Mouse (Mus musculus): ENCODE data around the gene Cep112.

- no peak for TF ChIP-seq USF1 (IDR thresholded peaks at IDR 0.05; ENCODE audit: low read depth)
- no peak for TF ChIP-seq MYOG (IDR thresholded peaks at IDR 0.05; ENCODE audit: control insufficient read depth in 1 of 3, insufficient read depth in 1 of 3, insufficient read length in 2 of 3, low read depth in 2 of 3)
- TF ChIP-seq MYOD1 (IDR thresholded peaks at IDR 0.05; ENCODE audit: control insufficient read depth in 1 of 3, insufficient read length in 2 of 3, low read depth in 2 of 3), result no peak
- no peak for TF ChIP-seq POLR2A (IDR thresholded peaks at IDR 0.05; ENCODE audit: insufficient read length, low read depth)
- no peak for TF ChIP-seq MAX (IDR thresholded peaks at IDR 0.05; ENCODE audit: low read depth)
- no peak for TF ChIP-seq E2F4 (IDR thresholded peaks at IDR 0.05; ENCODE audit: insufficient read depth)
These were observed 332.2 kb downstream of the Cep112 start for GRCm38 (mm10) chr11:108757211-108757610.
